Mouse (Mus musculus) kidney, postnatal 10 days (tissue): ENCODE results near the gene Rps10.

Experiments
- DNase-seq: peaks from one replicate; pipeline ENCODE4 v3.0.0; 2021; ENCODE audit warnings: mixed read lengths

Gene Rps10

DNA sequence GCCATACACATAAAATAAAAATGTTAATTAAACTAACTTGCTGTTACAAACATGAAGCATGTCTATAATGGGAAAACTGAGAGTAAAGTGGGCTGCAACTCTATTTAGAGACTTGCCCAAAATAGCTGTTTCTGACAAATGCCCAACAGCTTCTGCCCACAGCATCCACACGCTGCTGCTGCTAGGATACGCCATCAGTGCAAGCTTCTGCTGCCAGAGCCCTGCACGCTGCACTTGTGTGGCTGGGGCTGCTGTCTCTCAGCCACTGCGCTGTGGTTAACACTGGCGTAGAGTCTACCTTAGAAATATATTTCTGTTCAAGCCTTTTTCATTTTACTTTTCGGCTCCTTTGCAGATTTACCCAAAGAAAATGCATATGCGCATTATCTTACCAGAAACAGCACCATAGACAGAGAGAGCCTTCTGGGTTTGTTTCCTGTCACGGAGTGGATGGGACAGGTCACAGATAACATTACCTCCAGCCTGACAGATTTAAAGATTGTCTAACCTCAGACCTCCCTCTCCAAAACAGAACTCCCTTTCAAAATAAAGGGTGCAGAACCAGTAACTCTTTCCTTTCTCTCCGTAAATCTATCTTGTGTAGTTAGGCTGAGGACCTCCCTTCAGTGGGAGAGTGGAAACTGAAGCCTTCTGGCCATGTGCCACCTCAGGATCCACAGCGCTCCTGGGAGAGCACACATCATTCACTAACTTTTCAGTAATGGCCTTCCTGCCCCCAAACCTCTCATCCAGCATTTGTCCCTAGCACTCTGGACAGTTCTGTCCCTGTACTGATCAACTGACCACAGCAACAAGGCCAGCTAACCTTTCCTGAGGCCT is 25.6 kb downstream of the Rps10 start:
- no peak for DNase-seq

DNA sequence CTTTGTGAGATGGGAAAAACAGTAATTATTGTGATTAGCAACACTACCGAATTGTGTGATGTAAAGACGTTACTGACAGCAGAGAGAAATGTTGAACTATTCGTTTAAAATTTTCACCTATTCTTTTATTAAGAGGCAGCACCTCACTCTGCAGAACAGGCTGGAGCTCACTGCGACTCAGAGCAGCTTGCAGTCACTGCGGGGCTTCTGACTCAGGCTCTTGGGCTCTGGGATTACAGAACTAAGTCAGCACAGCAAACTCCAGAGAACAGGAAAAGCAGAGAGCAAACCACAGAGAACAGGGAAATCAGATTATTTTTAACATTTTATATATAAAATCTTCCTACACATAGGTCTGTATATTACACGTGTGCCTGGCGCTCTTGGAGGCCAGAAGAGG is 26.9 kb downstream of the Rps10 start:
- no peak for DNase-seq

DNA sequence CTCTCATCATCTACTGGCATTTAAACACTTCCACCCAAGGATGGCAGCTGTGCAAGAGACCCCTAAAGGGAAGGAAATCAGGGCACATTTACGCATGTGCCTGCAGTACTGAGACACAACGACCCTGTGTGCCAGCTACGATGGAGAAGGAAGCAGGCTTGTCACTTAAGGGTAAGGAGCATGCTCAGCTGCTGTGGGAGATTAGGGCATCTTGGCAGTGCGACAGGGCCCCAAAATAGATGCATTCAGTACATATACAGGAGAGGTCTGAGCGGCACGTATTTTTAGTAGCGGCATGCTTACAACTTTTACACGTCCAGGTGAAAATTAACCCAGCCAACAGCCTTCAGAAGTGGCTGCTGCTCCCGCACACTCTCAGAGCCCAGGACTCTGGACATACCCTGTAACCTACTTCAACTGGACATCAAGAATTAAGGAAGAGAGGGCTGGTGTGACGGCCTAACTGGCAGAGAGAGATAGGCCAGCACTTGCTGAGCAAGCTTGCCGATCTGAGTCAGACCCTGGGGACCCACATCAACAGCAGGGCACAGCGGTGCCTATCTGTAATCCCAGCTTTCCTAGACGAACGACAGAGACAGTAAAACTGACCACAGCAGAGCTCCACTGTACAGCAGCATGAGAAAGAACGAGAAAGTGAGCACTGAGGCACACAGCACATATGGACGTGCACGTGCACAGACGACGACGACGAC is 32.8 kb downstream of the Rps10 start:
- no peak for DNase-seq

DNA sequence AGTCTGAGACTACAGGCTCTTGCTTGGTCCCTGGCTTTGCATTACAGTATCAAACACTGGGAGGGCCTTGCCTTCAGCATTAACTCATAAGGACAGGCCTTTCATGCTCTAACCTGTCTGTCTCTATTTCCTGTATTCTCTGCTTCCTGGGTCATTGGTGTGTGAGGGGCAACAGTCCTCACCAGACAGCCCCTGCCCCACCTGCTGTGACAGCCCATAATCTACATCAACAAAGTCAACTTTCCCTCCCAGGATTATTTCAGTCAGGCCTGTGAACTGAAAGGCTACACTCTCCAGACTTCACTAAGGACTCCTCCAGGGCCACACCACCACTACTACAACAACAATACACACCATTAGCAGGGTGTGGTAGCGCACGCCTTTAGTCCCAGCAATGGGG is 33.4 kb downstream of the Rps10 start:
- no peak for DNase-seq

DNA sequence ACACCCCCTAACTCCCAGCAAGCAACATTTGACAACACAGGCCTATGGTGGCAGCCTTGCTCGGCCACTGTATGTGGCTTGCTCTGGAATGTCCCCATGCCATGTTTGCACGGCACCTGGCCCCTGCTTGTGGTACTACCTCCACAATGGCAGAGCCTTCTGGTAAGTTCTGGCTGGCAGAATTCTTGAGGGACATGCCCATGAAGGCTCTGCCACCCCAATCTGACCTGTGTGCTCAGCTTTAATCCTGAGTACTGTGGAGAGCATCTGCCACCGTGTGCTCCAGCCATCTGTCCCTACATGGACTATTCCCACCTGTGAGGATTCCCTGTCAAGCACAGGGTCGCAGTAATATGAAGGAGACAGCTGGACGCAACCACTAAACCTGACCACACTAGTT is 35.6 kb downstream of the Rps10 start:
- DNase-seq: no peak

DNA sequence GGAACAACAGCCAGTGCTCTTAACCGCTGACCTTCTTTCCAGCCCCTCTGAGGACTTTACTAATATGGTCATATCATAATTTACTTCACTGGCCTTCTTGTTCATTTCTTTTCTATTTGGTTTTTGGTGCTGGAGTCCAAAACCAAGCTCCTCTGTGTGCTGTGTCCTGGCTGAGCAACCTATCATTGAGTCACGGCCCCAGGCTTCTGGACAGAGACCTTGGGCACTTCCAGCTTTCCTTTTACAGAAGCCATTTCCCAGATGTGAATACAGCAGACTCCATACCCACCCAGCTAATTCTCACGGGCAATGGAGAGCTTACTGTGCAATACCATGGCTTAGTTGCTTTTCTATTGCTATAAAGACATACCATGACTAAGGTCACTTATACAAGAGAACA is 36.2 kb downstream of the Rps10 start:
- no peak for DNase-seq

DNA sequence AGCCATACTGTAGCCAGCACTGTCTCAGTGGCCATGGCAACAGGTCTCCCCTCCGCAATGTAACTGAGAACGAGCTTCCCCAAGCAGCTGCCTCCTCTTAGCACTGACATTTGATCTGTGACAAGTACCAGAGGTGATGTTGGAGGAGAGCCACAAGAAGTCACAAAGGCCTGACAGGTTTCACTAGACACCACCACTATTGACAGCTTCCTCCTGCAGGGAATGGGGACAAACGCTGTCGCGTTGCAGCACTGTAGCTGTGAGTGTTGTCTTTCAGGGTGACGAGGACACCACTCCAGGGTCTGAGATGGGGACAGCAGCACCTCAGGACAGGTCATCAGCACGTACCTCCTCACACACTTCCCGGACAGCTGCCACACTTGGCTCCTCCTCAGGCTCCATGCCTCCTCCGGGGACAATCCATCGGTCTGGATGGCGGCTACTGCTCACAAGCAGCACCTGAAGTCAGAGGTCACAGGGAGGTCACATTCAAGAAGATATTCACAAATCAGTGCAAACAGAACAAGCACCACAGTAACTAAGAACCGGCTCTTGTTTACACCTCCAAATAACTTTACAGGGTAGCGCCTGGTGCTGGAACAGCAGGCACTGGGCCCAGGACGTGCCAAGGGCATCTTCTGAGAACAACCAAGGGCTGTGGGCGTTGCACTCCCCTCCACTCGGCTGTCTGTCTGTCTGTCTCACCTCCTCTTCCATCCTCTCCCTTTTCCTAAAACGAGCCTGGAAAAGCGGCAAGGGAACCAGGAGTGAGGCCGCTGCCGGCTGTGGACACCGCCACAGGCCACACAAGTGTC is 39.9 kb downstream of the Rps10 start:
- no peak for DNase-seq

DNA sequence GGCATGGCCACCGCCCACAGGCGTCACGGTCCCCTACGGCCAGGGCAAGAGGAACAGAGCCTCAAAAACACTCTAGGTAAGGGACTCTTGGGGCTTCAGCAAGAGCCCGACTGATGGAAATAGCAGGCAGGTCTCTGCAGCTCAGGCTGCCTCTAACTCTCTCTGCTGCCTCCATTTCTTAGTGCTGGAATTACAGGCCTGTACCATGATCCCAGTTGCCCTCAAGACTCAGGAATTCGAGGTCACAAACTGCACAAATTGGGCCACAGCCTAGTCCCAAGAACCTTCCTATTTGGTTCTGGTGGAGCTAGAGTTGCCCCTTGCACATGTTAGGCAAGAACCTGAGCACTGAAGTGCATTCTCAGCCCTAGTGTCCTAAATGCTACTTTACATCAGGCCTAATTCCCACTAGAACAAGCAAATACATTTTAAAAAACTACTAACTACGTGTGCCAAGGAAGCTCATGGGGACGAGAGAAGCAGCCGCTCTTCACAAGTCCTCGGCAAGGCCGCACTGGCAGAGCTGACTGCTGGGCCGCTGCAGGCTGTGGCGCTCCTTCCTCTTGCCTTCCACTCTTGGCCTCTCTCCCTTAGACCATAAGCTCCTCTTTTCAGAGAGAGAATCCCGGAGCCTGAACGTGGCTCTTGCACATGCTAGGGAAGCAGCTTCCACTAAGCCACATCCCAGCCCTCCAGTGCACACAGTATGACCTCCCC is 40.7 kb downstream of the Rps10 start:
- DNase-seq: no peak

DNA sequence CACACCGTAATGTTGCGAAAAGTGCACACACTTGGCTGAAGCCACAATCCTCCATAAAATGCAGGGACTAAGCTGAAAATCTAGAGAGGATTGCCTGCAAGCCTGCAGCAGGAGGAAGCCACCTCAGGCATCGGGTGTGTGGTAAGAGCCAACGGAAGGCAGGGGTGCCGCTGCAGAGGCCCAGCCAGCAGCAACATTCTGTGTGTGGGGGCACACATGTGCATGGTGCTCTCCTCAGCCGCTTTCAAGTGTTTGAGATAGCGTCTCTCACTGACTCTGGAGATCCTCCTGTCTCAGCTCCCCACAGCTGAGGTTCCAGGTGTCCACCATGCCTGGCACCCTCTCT is 43.9 kb downstream of the Rps10 start:
- no peak for DNase-seq

DNA sequence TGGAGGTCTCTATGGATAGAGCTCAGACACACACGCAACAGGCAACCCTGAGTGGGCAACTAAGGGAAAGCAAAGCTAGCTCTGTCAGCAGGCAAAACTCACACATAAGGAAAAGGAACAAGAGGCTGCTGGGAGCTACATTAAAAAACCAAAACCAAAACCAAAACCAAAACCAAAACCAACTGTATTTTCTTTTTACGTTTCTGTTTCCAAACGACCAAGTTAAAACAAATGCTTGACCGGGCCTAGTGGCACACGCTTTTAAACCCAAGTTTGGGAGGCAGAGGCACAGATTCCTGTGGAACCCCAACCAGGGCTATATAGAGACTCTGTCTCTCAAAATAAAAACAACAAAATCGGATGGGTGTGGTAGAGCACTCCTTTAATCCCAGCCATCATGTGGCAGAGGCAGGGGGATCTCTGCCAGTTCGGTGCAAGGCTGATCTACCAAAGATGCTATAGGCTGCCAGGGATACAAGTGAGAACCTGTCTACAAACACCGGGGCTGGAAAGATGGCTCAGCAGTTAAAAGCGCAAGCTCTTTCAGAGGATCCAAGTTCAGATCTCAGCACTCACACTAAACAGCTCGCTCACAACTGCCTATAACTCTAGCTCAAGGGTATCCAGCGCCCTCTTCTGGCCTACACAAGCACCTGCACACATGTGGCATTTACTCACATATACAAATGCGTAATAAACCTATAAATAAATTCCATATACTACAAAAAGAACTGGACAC is 44.5 kb downstream of the Rps10 start:
- no peak for DNase-seq

DNA sequence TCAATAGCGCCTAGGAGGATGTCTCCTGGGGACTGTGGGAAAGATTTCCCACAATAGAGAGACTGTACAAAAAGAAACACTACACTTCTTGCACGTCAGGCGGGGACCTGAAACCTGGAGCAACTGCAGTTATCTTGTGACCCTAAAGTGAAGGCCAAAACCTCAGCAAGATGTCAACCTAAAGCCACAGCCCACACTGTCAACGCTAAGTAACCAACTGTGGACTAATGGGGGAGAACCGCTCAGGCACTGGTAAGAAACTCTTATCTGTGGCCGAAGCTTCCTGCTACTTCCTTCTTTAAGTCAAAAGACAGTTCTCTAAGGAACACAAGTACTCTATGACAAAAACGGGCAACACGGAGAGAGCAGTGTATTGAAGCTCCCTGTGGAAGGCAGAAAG is 48.2 kb downstream of the Rps10 start:
- DNase-seq: no peak

DNA sequence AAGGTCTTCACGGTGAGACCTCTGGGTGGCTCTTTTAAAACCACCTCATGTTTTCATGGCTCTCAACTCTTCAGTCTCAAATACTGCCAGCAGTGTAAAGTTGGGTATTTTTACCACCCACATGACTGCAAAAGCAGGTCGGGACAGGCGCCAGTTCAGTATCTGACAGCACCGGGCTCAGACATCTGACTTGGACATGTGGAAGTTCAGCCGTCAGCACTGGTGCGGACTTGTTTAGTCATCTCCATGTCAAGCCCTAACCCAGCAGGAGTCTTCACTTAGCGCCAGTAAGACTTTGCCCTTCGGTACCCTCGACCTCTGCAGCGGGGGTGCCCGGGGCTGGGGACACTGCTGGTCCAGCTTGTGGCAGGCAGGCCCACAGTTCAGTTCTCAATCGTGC is 49.2 kb downstream of the Rps10 start:
- DNase-seq: peak; percentile 55

DNA sequence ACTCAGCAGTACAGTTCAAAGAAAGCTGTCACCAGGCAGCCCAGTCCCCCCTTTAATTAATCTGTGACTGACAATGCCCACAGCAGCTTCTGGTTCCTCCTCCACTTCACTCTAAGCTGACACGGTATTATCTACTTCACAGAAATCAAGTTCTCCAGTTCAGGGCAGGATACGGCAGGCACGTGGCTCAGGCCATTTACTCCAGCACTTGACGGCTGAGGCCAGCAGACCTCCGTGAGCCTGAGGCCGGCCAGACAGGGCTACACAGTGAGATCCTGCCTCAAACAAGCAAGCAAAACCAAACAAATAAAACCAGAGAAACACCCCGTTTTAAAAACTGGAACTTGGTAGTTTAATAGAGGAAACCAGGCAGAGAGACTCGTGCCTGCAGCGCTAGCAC is 49.8 kb downstream of the Rps10 start:
- no peak for DNase-seq

DNA sequence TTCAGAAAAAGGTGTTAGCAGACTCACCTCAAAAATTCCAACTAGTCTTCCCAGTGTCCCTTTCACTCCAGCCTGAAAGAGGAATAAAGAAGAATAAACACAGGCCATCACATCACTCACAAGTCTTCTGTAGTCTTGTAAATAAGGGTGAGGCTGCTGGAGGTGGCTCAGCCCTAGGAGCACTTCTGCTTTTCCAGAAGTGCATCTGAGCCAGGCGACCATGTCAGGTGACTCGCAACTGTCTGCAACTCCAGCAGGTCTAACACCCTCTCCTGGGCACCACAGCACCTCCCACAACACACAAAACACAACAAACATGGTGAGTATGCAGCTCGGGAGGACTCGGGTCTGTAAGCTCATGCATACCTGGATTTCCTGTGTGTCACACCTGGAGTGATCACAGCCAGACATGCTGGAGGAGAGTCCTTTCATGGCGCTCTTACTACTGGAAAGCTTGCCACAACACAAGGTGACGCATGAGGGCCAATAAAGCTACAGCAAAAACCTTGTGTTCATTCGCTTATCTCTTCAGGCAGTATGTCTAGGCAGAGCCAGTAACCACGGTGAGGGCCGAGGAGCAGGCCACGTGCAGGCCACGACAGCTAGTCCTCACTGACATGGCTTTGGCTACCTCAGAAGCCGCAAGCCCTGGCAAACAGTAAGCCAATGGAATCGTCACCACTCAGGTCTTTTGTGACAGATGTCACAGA is 53.1 kb downstream of the Rps10 start:
- DNase-seq: no peak
